Mouse (Mus musculus) G1E (cell line): ENCODE data around the gene Apc2. TPM values are rescaled to one million over a fixed set of nuclear protein-coding genes. Genes with fewer than 3 reads are reported as not detected.
"Not testable (repeated sequence)": the region's sequence is repeated elsewhere in the genome, so short reads cannot be mapped to it uniquely, and the experiment has no call there.

Experiments used
- ATAC-seq: 2 replicates; pipeline ENCODE4 v1.8.0; 2016; ENCODE audit warnings: mild to moderate bottlenecking; ENCODE audit not compliant: insufficient number of reproducible peaks, poor library complexity, low FRiP score, severe bottlenecking; ENCODE audit errors: extremely low read depth
- DNase-seq: peaks from one replicate; pipeline ENCODE4 v3.0.0; 2012; ENCODE audit warnings: low spot score
- H3K27me3 ChIP-seq: 2 replicates; pipeline ENCODE4 v1.6.1; 2012; ENCODE audit warnings: mild to moderate bottlenecking, low read length, inconsistent platforms; ENCODE audit not compliant: insufficient read depth
- H3K36me3 ChIP-seq: replicated peaks from 2 replicates; pipeline ENCODE3; 2012; ENCODE audit warnings: mild to moderate bottlenecking, inconsistent platforms
- H3K4me1 ChIP-seq: 2 replicates; pipeline ENCODE4 v1.6.1; 2012; ENCODE audit warnings: low read depth, low read length, inconsistent platforms, mixed read lengths; ENCODE audit not compliant: insufficient read depth
- H3K4me3 ChIP-seq: 2 replicates; pipeline ENCODE4 v1.5.1; 2012; ENCODE audit warnings: low read depth, mild to moderate bottlenecking, inconsistent platforms, low read length, moderate library complexity, mixed read lengths
- H3K9me3 ChIP-seq: replicated peaks from 2 replicates; pipeline ENCODE4 v1.6.1; 2012; ENCODE audit warnings: inconsistent platforms
- CTCF ChIP-seq: IDR thresholded peaks from 2 replicates; pipeline ENCODE4 v1.5.1; 2012; ENCODE audit warnings: low read depth, low read length, inconsistent platforms, mixed read lengths
- GATA1 ChIP-seq: IDR thresholded peaks from 2 replicates; pipeline ENCODE4 v1.6.1; 2012; ENCODE audit warnings: borderline replicate concordance, low read length, inconsistent platforms, mixed read lengths
- GATA2 ChIP-seq: IDR thresholded peaks from 2 replicates; pipeline ENCODE4 v1.6.1; 2012; ENCODE audit warnings: low read depth, low read length, inconsistent platforms, borderline replicate concordance
- POLR2AphosphoS5 ChIP-seq: IDR thresholded peaks from 2 replicates; pipeline ENCODE4 v1.6.1; 2012; ENCODE audit warnings: low read depth, low read length, inconsistent platforms; ENCODE audit not compliant: insufficient replicate concordance
- TAL1 ChIP-seq: conservative IDR thresholded peaks from 2 replicates; pipeline ENCODE4 v1.6.1; 2012; ENCODE audit warnings: low read depth, low read length, inconsistent platforms, mixed read lengths
- polyA plus RNA-seq: library from polyadenylated mRNA; stranded (reverse); fragments of >175 nt; gene quantifications from 2 replicates; pipeline ENCODE4 v1.2.3, GENCODE M21; 2012
- total RNA-seq, 2 experiments: library from RNA; stranded (forward) in 1 of 2; stranded (reverse) in 1 of 2; fragments of 200-1000 nt in 1 of 2; fragments of >200 nt in 1 of 2; fragmentation: Nextera tagmentation in 1 of 2; gene quantifications; 2 replicates each; pipeline ENCODE4 v1.2.3; 2014 to 2017

Apc2 gene
- total and polyA plus RNA-seq, 3 experiments, result 0.02 to 0.23 (median 0.11) TPM

GRCm38 (mm10) chr10:80343425-80343895, 47.7 kb downstream of the Apc2 start:
- ATAC-seq, result no peak
- peaks cover 86% of the 10 kb centered on the region for H3K4me1 ChIP-seq
- H3K27me3 ChIP-seq, result peaks cover 4% of the 10 kb centered on the region
- H3K36me3 ChIP-seq, result peaks cover 32% of the 10 kb centered on the region
- peak overlapping the region; percentile 73 for H3K4me3 ChIP-seq
- peaks cover 16% of the 10 kb centered on the region for H3K9me3 ChIP-seq
- DNase-seq, result peak; percentile 65
- no peak for TF ChIP-seq POLR2AphosphoS5
- TF ChIP-seq GATA1, result no peak
- TF ChIP-seq CTCF, result no peak
- TF ChIP-seq GATA2, result no peak
- TF ChIP-seq TAL1, result no peak

GRCm38 (mm10) chr10:80344131-80344661, 48.4 kb downstream of the Apc2 start:
- Histone ChIP-seq H3K4me1 (peaks cover 91% of the 10 kb centered on the region), H3K9me3 (peaks cover 16% of the 10 kb centered on the region), H3K4me3 (peak overlapping the region; percentile 73), H3K27me3 (peaks cover 12% of the 10 kb centered on the region), H3K36me3 (peaks cover 32% of the 10 kb centered on the region)
- TF ChIP-seq CTCF (no peak), GATA2 (no peak), POLR2AphosphoS5 (no peak), TAL1 (peak; percentile 85), GATA1 (no peak)
- peak; percentile 76 for DNase-seq
- ATAC-seq, result peak; percentile 41

- Histone ChIP-seq H3K4me1 (peaks cover 91% of the 10 kb centered on the region), H3K27me3 (peaks cover 17% of the 10 kb centered on the region), H3K4me3 (peak overlapping the region; percentile 73), H3K9me3 (peaks cover 16% of the 10 kb centered on the region), H3K36me3 (peaks cover 30% of the 10 kb centered on the region)
- no peak for ATAC-seq
- TF ChIP-seq GATA2, result no peak
- no peak; the same call in 1 of the 2 replicates for TF ChIP-seq TAL1
- TF ChIP-seq GATA1, result no peak
- no peak for TF ChIP-seq CTCF
- TF ChIP-seq POLR2AphosphoS5, result no peak
- DNase-seq, result peak; percentile 74
Observed at GRCm38 (mm10) chr10:80345122-80345521, 49.3 kb downstream of the Apc2 start.

GRCm38 (mm10) chr10:80345929-80346328, 50.2 kb downstream of the Apc2 start:
- peaks cover 89% of the 10 kb centered on the region for H3K4me1 ChIP-seq
- H3K27me3 ChIP-seq, result peaks cover 22% of the 10 kb centered on the region

GRCm38 (mm10) chr10:80347514-80347967, 51.8 kb downstream of the Apc2 start:
- DNase-seq (no peak), ATAC-seq (no peak)
- H3K27me3 ChIP-seq, result peaks cover 35% of the 10 kb centered on the region
- TF ChIP-seq GATA1 (no peak), CTCF (no peak), POLR2AphosphoS5 (no peak)
- peaks cover 9% of the 10 kb centered on the region for H3K36me3 ChIP-seq
- peak overlapping the region; percentile 74 for H3K4me3 ChIP-seq
- H3K4me1 ChIP-seq, result peaks cover 80% of the 10 kb centered on the region
- peaks cover under 1% of the 10 kb centered on the region for H3K9me3 ChIP-seq

More at GRCm38 (mm10) chr10:80345929-80346328, 50.2 kb downstream of the Apc2 start:
- not testable (repeated sequence) for DNase-seq, H3K4me3 ChIP-seq, ATAC-seq
- Histone ChIP-seq H3K36me3 (peaks cover 25% of the 10 kb centered on the region), H3K9me3 (peaks cover 16% of the 10 kb centered on the region)

- no peaks in the 10 kb centered on the region for H3K9me3 ChIP-seq
- DNase-seq (peak; percentile 85), ATAC-seq (no peak)
- peaks cover 7% of the 10 kb centered on the region for H3K36me3 ChIP-seq
- peak within 1 kb of the TSS; percentile 74 for H3K4me3 ChIP-seq
- peak; percentile 89 for TF ChIP-seq CTCF
- TF ChIP-seq GATA2, result no peak
- H3K4me1 ChIP-seq, result peaks cover 81% of the 10 kb centered on the region
- peaks cover 43% of the 10 kb centered on the region for H3K27me3 ChIP-seq
Observed at GRCm38 (mm10) chr10:80348244-80348781, 52.5 kb downstream of the Apc2 start, which contains the start of gene Adamtsl5. Gene Adamtsl5 (minus strand): TSS chr10:80348412.

- Histone ChIP-seq H3K9me3 (no peaks in the 10 kb centered on the region), H3K4me3 (peak overlapping the region; percentile 74; the same call in 1 of the 2 replicates)
Observed at GRCm38 (mm10) chr10:80348981-80349380, 53.2 kb downstream of the Apc2 start.

More at GRCm38 (mm10) chr10:80348981-80349380, 53.2 kb downstream of the Apc2 start:
- ATAC-seq, result no peak
- no peak for TF ChIP-seq GATA1
- no peak for TF ChIP-seq POLR2AphosphoS5
- TF ChIP-seq TAL1, result no peak
- no peak for TF ChIP-seq CTCF
- no peak for TF ChIP-seq GATA2
- Histone ChIP-seq H3K4me1 (peaks cover 77% of the 10 kb centered on the region), H3K36me3 (peaks cover 5% of the 10 kb centered on the region), H3K27me3 (peaks cover 50% of the 10 kb centered on the region)
- DNase-seq, result no peak
